Mouse (Mus musculus) spleen, adult 2 months (tissue): ENCODE data around the gene Pigm. TPM values are rescaled to one million over a fixed set of nuclear protein-coding genes. Genes with fewer than 3 reads are reported as not detected.

Source experiments
- DNase-seq, 2 experiments: peaks; one replicate each; pipeline versions ENCODE4 v3.0.0 to v3.0.0-alpha.2; 2012 to 2021; ENCODE audit warnings: low spot score in 2 of 2, low read depth in 1 of 2
- H3K27ac ChIP-seq: fragments of 200-500 bp; 2 replicates; pipeline ENCODE4 v1.5.1; 2012; ENCODE audit warnings: low read length, inconsistent platforms; ENCODE audit not compliant: insufficient read depth
- H3K27me3 ChIP-seq: fragments of 200-500 bp; 2 replicates; pipeline ENCODE4 v1.6.1; 2012; ENCODE audit warnings: mild to moderate bottlenecking, moderate library complexity, low read length, inconsistent platforms; ENCODE audit not compliant: control insufficient read depth, insufficient read depth
- H3K36me3 ChIP-seq: fragments of 200-500 bp; 2 replicates; pipeline ENCODE4 v1.6.1; 2012; ENCODE audit warnings: mild to moderate bottlenecking, low read length, inconsistent platforms; ENCODE audit not compliant: control insufficient read depth, insufficient read depth
- H3K4me1 ChIP-seq: fragments of 200-500 bp; 2 replicates; pipeline ENCODE4 v1.6.1; 2011; ENCODE audit warnings: inconsistent platforms; ENCODE audit not compliant: control insufficient read depth, insufficient read depth, insufficient read length
- H3K4me3 ChIP-seq: fragments of 200-500 bp; 2 replicates; pipeline ENCODE4 v1.5.1; 2011; ENCODE audit warnings: mild to moderate bottlenecking, inconsistent platforms; ENCODE audit not compliant: insufficient read depth, insufficient read length; ENCODE audit errors: extremely low read depth
- CTCF ChIP-seq: fragments of 200-500 bp; IDR thresholded peaks from 2 replicates; pipeline ENCODE4 v1.5.1; 2011; ENCODE audit warnings: mild to moderate bottlenecking, inconsistent platforms; ENCODE audit not compliant: insufficient read depth, insufficient read length, insufficient replicate concordance; ENCODE audit errors: extremely low read depth
- POLR2A ChIP-seq: fragments of 200-500 bp; IDR thresholded peaks from 2 replicates; pipeline ENCODE4 v1.6.1; 2011; ENCODE audit warnings: low read depth, low read length, inconsistent platforms
- WGBS: fragments of 180-500 bp; shearing (Covaris S2); methylation state at CpG from one replicate; pipeline ENCODE4 v1.1.7; 2018; 5-methylcytosine and 5-hydroxymethylcytosine counted together
- polyA plus RNA-seq: library from polyadenylated mRNA; depleted of rRNA; stranded (reverse); fragments of >200 nt; gene quantifications from 2 replicates; pipeline ENCODE4 v1.2.3, GENCODE M21; 2012

The Pigm gene
- polyA plus RNA-seq, 1 experiment, result 8.8 TPM

GRCm38 (mm10) chr1:172331422-172331947 is 44.9 kb upstream of the Pigm start:
- TF ChIP-seq POLR2A (no peak), CTCF (no peak)
- WGBS, result 48% methylated on average over 8 of the region's 8 CpGs

GRCm38 (mm10) chr1:172332925-172333324 is 43.4 kb upstream of the Pigm start:
- 78% methylated on average over 2 of the region's 2 CpGs for WGBS
- Histone ChIP-seq H3K36me3 (no peaks in the 10 kb centered on the region), H3K27ac (no peak overlapping the region), H3K27me3 (0 out of 2 replicates have a peak, but pooled peaks cover 1% of the 10 kb centered on the region), H3K4me3 (no peak overlapping the region), H3K4me1 (no peaks in the 10 kb centered on the region)
- DNase-seq, result no peak
- TF ChIP-seq POLR2A (no peak), CTCF (no peak)

More at GRCm38 (mm10) chr1:172331422-172331947, 44.9 kb upstream of the Pigm start:
- no peaks in the 10 kb centered on the region for H3K27me3 ChIP-seq
- H3K4me3 ChIP-seq, result no peak overlapping the region
- DNase-seq, result no peak
- no peak overlapping the region for H3K27ac ChIP-seq
- H3K36me3 ChIP-seq, result no peaks in the 10 kb centered on the region
- H3K4me1 ChIP-seq, result no peaks in the 10 kb centered on the region

GRCm38 (mm10) chr1:172333512-172333911 is 42.8 kb upstream of the Pigm start:
- H3K36me3 ChIP-seq, result no peaks in the 10 kb centered on the region
- no peak overlapping the region for H3K4me3 ChIP-seq
- no peak overlapping the region for H3K27ac ChIP-seq
- 49% methylated on average over 3 of the region's 3 CpGs for WGBS
- H3K27me3 ChIP-seq, result 0 out of 2 replicates have a peak, but pooled peaks cover 1% of the 10 kb centered on the region
- H3K4me1 ChIP-seq, result no peaks in the 10 kb centered on the region
- TF ChIP-seq CTCF, result no peak
- no peak for TF ChIP-seq POLR2A
- DNase-seq, result no peak

GRCm38 (mm10) chr1:172335804-172336203 is 40.5 kb upstream of the Pigm start:
- TF ChIP-seq POLR2A (no peak), CTCF (no peak)
- DNase-seq, result no peak
- WGBS, result 31% methylated on average over 15 of the region's 15 CpGs
- no peak overlapping the region for H3K27ac ChIP-seq
- H3K27me3 ChIP-seq, result peaks cover 5% of the 10 kb centered on the region
- no peak overlapping the region for H3K4me3 ChIP-seq
- H3K4me1 ChIP-seq, result no peaks in the 10 kb centered on the region
- H3K36me3 ChIP-seq, result no peaks in the 10 kb centered on the region

- Histone ChIP-seq H3K36me3 (no peaks in the 10 kb centered on the region), H3K4me3 (no peak overlapping the region), H3K27ac (no peak overlapping the region), H3K4me1 (no peaks in the 10 kb centered on the region), H3K27me3 (peaks cover 9% of the 10 kb centered on the region)
- TF ChIP-seq POLR2A (no peak), CTCF (no peak)
- no peak for DNase-seq
- WGBS, result 65% methylated on average over 2 of the region's 2 CpGs
Measured at GRCm38 (mm10) chr1:172337411-172338185, 38.7 kb upstream of the Pigm start.

GRCm38 (mm10) chr1:172340729-172341321 is 35.5 kb upstream of the Pigm start, which contains the start of gene Kcnj10:
Gene Kcnj10, plus strand, starts transcription at chr1:172341210.
- no peak within 1 kb of the TSS for H3K27ac ChIP-seq
- TF ChIP-seq CTCF, result no peak
- no peak for TF ChIP-seq POLR2A
- H3K4me1 ChIP-seq, result no peaks in the 10 kb centered on the region
- H3K36me3 ChIP-seq, result no peaks in the 10 kb centered on the region
- peaks cover 9% of the 10 kb centered on the region for H3K27me3 ChIP-seq
- WGBS, result 3% methylated on average over 38 of the region's 38 CpGs
- H3K4me3 ChIP-seq, result peak within 1 kb of the TSS; percentile 38; the same call in 1 of the 2 replicates
- DNase-seq, result peak in 1 of 2 experiments; percentile 56
